Mouse (Mus musculus): ENCODE results near the gene Sqstm1.

DNA sequence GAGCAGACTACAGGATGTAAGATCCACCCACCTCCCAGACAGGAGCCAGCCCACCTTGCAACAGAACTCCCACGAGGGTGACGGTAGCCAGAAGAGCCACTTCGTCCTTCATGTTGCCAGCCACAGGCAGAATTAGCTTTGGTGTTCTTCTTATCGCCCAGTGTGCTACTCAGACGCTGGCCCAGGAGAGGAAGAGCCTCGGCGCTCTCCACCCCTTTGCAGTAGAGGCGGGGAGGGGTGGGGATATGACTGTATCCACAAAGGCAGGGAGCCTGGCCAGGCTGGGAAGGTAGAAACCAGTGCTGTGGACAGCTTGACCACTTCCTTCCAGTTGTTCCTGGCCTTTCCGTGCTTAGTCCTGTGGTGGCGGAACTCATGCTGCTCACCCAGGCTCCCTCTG, 27.7 kb upstream of the Sqstm1 start, which contains the start of gene Ltc4s:
- TF ChIP-seq CTCF (IDR thresholded peaks at IDR 0.05; ENCODE audit: extremely low read depth, insufficient read length, insufficient replicate concordance, low read depth, low read length) (no peak), POLR2A (IDR thresholded peaks at IDR 0.05; ENCODE audit: low read depth, low read length) (no peak)
